Mouse (Mus musculus): Measurements from ENCODE around the gene 1700037H04Rik. TPM values are rescaled to one million over a fixed set of nuclear protein-coding genes. Genes with fewer than 3 reads are reported as not detected.

Gene 1700037H04Rik
- polyA plus RNA-seq, 2 experiments, result 59.4 to 62.7 TPM

DNA sequence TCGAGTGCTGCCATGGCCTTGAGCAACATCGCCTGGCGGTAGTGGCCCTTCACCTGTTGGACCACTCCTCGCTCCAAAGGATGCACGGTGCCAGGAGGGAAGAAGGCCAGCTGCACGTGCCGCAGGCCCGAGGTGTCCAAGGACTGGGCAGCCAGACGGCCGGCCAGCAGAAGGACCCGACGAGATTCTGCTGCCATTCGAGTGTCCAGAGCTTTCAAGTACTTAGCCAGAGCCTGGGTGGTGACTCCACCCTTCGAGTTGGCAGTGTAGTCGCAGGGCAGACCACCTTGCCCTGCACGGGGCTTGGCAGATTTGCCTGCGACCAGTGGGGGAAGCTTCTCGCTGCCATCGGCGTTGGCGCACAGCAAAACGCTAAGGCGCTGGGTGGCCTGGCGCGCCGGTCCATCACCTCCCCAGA, 19.0 kb upstream of the 1700037H04Rik start:
- H3K27me3 ChIP-seq (ENCODE audit: control insufficient read depth, insufficient read depth, low read length), result no peaks in the 10 kb centered on the region
- H3K4me3 ChIP-seq (replicated peaks; ENCODE audit: low read length), result peak overlapping the region; percentile 58
- H3K9ac ChIP-seq (ENCODE audit: low read depth, low read length, severe bottlenecking), result peak overlapping the region; percentile 89
- H3K4me2 ChIP-seq (replicated peaks; ENCODE audit: low read depth, low read length, severe bottlenecking), result peak overlapping the region; percentile 96
- no peak for TF ChIP-seq POLR2A (IDR thresholded peaks at IDR 0.05; ENCODE audit: borderline replicate concordance, extremely low read depth, insufficient read depth, insufficient read length)
- DNase-seq (ENCODE audit: low spot score) (no peak), ATAC-seq (ENCODE audit: low FRiP score, low read depth) (no peak)
- 37% methylated on average over 23 of the region's 26 CpGs for WGBS
- H3K4me1 ChIP-seq (ENCODE audit: control insufficient read depth, insufficient read depth, low read length), result peaks cover 25% of the 10 kb centered on the region
- peak overlapping the region; percentile 93; the same call in 1 of the 2 replicates for H3K27ac ChIP-seq (replicated peaks; ENCODE audit: low read depth, low read length)
- no peaks in the 10 kb centered on the region for H3K9me3 ChIP-seq (ENCODE audit: control insufficient read depth, low read length)
- H3K36me3 ChIP-seq (ENCODE audit: control insufficient read depth, insufficient read depth, low read length), result peaks cover 18% of the 10 kb centered on the region; the same call in 1 of the 2 replicates

DNA sequence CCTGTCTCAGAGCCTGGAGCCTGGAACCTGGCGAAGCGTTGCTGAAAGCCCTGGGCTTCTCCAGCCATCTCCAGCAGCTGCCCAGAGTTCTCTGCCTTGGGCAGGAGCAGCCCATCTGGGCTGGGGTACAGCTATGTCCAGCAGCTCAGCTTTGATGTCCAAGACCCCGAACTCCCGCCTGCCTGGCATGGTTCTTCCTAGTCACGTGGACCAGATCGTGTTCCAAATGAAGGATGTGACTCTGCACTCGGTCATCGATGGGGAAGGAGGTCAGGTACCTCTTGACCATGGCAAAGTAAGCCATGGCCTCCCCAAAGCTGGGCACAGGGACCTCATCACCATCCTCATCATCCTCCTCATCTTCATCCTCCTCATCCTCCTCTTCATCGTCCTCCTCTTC, 18.1 kb upstream of the 1700037H04Rik start:
- DNase-seq (ENCODE audit: low spot score) (no peak), ATAC-seq (ENCODE audit: low FRiP score, low read depth) (no peak)
- Histone ChIP-seq H3K9ac (ENCODE audit: low read depth, low read length, severe bottlenecking) (peak overlapping the region; percentile 89), H3K27me3 (ENCODE audit: control insufficient read depth, insufficient read depth, low read length) (peaks cover 8% of the 10 kb centered on the region; the same call in 1 of the 2 replicates), H3K36me3 (ENCODE audit: control insufficient read depth, insufficient read depth, low read length) (peaks cover 18% of the 10 kb centered on the region; the same call in 1 of the 2 replicates), H3K27ac (replicated peaks; ENCODE audit: low read depth, low read length) (no peak overlapping the region), H3K4me1 (ENCODE audit: control insufficient read depth, insufficient read depth, low read length) (peaks cover 25% of the 10 kb centered on the region), H3K4me2 (replicated peaks; ENCODE audit: low read depth, low read length, severe bottlenecking) (peak overlapping the region; percentile 96), H3K4me3 (replicated peaks; ENCODE audit: low read length) (peak overlapping the region; percentile 58), H3K9me3 (ENCODE audit: control insufficient read depth, low read length) (no peaks in the 10 kb centered on the region)
- no peak for TF ChIP-seq POLR2A (IDR thresholded peaks at IDR 0.05; ENCODE audit: borderline replicate concordance, extremely low read depth, insufficient read depth, insufficient read length)
- WGBS, result 89% methylated on average over 9 of the region's 9 CpGs

DNA sequence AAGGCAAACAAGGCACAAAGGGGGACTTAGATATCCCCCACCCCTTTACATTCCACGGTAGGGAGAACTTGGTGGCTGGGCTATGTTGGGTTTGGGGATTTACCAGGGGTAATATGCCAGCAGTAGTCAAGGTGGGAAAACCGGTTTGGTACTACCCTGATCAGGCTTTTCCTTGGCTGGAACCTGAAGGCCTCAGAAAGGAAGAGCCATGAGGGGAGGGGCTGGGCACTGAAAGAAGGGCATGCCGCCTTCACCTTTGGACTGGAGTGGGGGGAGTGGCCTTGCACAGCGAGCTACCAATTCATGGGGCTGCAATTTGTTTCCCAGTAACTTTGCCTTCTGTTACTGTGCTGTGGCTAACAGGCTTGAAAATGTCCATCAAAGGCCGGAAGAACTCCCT, 16.6 kb upstream of the 1700037H04Rik start:
- DNase-seq (ENCODE audit: low spot score), result no peak
- Histone ChIP-seq H3K4me3 (replicated peaks; ENCODE audit: low read length) (no peak overlapping the region), H3K27ac (replicated peaks; ENCODE audit: low read depth, low read length) (no peak overlapping the region), H3K4me1 (ENCODE audit: control insufficient read depth, insufficient read depth, low read length) (peaks cover 28% of the 10 kb centered on the region), H3K9ac (ENCODE audit: low read depth, low read length, severe bottlenecking) (no peak overlapping the region), H3K4me2 (replicated peaks; ENCODE audit: low read depth, low read length, severe bottlenecking) (no peak overlapping the region), H3K36me3 (ENCODE audit: control insufficient read depth, insufficient read depth, low read length) (peaks cover 18% of the 10 kb centered on the region; the same call in 1 of the 2 replicates), H3K9me3 (ENCODE audit: control insufficient read depth, low read length) (no peaks in the 10 kb centered on the region), H3K27me3 (ENCODE audit: control insufficient read depth, insufficient read depth, low read length) (peaks cover 22% of the 10 kb centered on the region)
- 76% methylated on average over 5 of the region's 5 CpGs for WGBS
- TF ChIP-seq POLR2A (IDR thresholded peaks at IDR 0.05; ENCODE audit: borderline replicate concordance, extremely low read depth, insufficient read depth, insufficient read length), result no peak
- ATAC-seq (ENCODE audit: low FRiP score, low read depth), result no peak

GRCm38 (mm10) chr2:131175945-131176309, 16.0 kb upstream of the 1700037H04Rik start:
- 86% methylated on average over 1 of the region's 1 CpGs for WGBS
- H3K27ac ChIP-seq (replicated peaks; ENCODE audit: low read depth, low read length), result no peak overlapping the region
- H3K4me2 ChIP-seq (replicated peaks; ENCODE audit: low read depth, low read length, severe bottlenecking), result no peak overlapping the region
- H3K9ac ChIP-seq (ENCODE audit: low read depth, low read length, severe bottlenecking), result no peak overlapping the region
- DNase-seq (ENCODE audit: low spot score), result no peak
- H3K27me3 ChIP-seq (ENCODE audit: control insufficient read depth, insufficient read depth, low read length), result peaks cover 28% of the 10 kb centered on the region
- H3K4me3 ChIP-seq (replicated peaks; ENCODE audit: low read length), result no peak overlapping the region
- peaks cover 34% of the 10 kb centered on the region for H3K4me1 ChIP-seq (ENCODE audit: control insufficient read depth, insufficient read depth, low read length)
- TF ChIP-seq POLR2A (IDR thresholded peaks at IDR 0.05; ENCODE audit: borderline replicate concordance, extremely low read depth, insufficient read depth, insufficient read length), result no peak
- no peaks in the 10 kb centered on the region for H3K9me3 ChIP-seq (ENCODE audit: control insufficient read depth, low read length)
- no peak for ATAC-seq (ENCODE audit: low FRiP score, low read depth)
- H3K36me3 ChIP-seq (ENCODE audit: control insufficient read depth, insufficient read depth, low read length), result peaks cover 18% of the 10 kb centered on the region; the same call in 1 of the 2 replicates

DNA sequence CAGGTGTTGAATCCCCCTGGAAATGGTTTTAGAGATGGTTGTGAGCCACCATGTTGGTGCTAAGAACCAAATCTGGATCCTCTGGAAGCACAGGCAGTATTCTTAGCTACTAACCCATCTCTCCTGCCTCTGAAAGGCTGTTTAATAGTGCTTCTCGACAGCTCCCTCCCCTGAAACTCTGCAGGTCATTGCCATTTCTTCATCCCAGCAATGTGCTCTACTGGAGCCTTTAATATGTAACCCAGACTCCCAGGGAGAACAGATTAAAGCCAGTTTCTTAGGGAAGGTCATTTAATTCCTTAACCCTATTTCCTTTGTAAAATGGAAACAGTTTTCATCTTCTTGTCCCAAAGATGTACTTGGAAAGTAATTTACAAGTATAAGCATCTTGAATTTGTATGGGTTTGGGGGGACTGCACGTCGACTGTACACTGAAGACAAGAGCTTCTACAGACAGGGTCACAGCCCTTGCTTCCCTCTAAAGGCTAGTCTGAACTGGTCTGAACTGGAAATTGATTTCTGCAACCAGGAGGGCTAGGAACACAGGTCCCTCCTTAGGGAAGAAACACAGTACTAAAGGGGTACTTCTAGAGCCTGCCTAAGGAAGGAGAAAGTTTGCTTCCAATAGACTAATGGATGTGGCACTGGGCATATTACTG, 15.5 kb upstream of the 1700037H04Rik start:
- H3K27me3 ChIP-seq (ENCODE audit: control insufficient read depth, insufficient read depth, low read length), result peaks cover 33% of the 10 kb centered on the region
- H3K9ac ChIP-seq (ENCODE audit: low read depth, low read length, severe bottlenecking), result no peak overlapping the region
- TF ChIP-seq POLR2A (IDR thresholded peaks at IDR 0.05; ENCODE audit: borderline replicate concordance, extremely low read depth, insufficient read depth, insufficient read length), result no peak
- 72% methylated on average over 3 of the region's 3 CpGs for WGBS
- peaks cover 34% of the 10 kb centered on the region for H3K4me1 ChIP-seq (ENCODE audit: control insufficient read depth, insufficient read depth, low read length)
- no peak overlapping the region for H3K27ac ChIP-seq (replicated peaks; ENCODE audit: low read depth, low read length)
- no peak overlapping the region for H3K4me2 ChIP-seq (replicated peaks; ENCODE audit: low read depth, low read length, severe bottlenecking)
- ATAC-seq (ENCODE audit: low FRiP score, low read depth), result no peak
- peaks cover 18% of the 10 kb centered on the region; the same call in 1 of the 2 replicates for H3K36me3 ChIP-seq (ENCODE audit: control insufficient read depth, insufficient read depth, low read length)
- no peak for DNase-seq (ENCODE audit: low spot score)
- no peaks in the 10 kb centered on the region for H3K9me3 ChIP-seq (ENCODE audit: control insufficient read depth, low read length)
- no peak overlapping the region for H3K4me3 ChIP-seq (replicated peaks; ENCODE audit: low read length)
